Mouse (Mus musculus): ENCODE data around the gene Otub1. TPM values are rescaled to one million over a fixed set of nuclear protein-coding genes. Genes with fewer than 3 reads are reported as not detected.

Gene Otub1
- total and polyA plus RNA-seq, 2 experiments from 2014 or later, result 242 to 257 TPM

DNA sequence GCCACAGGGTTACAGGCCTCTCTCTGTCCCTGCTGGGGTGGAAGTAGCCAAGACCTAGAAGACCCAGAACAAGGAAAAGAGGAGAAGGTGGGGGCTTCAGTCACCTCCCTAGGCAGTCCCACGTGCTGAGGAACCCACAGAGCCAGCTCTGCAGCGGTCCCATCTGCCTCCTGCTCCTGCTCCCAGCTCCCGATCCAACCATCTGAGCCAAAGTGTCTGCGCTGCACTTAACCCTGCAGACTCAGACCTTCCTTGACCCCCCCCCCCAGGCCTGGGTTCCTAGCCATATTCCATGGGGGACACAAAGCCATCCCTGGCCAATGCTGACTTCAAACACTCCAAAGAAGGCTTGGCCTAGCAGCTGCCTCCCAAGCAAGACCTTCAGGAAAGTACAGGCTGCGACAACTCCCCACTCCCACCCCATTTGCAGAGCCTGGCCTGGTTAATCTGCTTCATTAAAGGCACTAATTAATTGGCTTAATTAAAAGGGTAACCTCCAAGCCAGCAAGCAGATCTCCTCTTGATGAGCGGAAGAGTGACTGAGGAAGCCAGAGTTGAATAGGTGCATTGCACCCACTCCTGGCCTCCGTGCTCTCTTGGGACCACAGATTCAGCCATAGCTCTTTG is 54.7 kb downstream of the Otub1 start:
- Histone ChIP-seq H3K4me3 (ENCODE audit: low read depth, low read length) (no peak overlapping the region), H3K9me3 (ENCODE audit: low read length) (no peaks in the 10 kb centered on the region), H3K4me2 (ENCODE audit: low read depth, low read length, poor library complexity, severe bottlenecking) (no peak overlapping the region), H3K27me3 (ENCODE audit: insufficient read depth, low read length) (no peaks in the 10 kb centered on the region), H3K9ac (replicated peaks; ENCODE audit: low read length, poor library complexity, severe bottlenecking) (no peak overlapping the region), H3K36me3 (ENCODE audit: insufficient read depth, low read length) (no peaks in the 10 kb centered on the region), H3K27ac (ENCODE audit: low read depth, low read length) (no peak overlapping the region), H3K4me1 (ENCODE audit: insufficient read depth, low read length) (no peaks in the 10 kb centered on the region; the same call in 1 of the 2 replicates)
- WGBS, result 77% methylated on average over 7 of the region's 7 CpGs
- no peak for TF ChIP-seq CTCF (IDR thresholded peaks at IDR 0.05)
- DNase-seq (ENCODE audit: low spot score) (no peak), ATAC-seq (ENCODE audit: low FRiP score) (no peak)

DNA sequence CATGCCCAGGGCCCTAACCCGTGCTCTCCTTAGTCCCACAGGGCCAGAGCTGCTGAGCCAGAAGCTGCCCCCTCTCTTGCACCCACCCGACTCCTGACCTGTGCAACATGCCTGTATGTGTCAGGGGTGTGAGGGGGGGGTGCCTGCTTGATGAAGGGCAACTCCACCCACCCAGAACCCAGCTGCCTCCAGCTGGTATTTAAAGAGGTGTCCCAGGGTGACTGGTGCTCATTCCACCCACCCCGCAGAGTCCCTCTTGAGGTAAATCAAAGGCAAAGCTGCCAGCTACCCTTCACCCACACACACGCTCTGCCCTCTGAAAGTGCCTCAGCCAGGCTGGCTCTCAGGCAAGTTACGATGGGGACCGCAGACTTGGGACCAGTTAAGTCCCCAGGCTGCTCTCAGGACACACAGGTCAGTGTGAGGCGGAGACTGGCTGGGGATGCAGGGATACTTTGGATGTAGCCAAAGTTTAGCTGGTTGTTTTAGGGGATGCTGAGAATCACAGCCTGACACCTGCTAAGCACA is 56.9 kb downstream of the Otub1 start:
- TF ChIP-seq CTCF (IDR thresholded peaks at IDR 0.05), result no peak

DNA sequence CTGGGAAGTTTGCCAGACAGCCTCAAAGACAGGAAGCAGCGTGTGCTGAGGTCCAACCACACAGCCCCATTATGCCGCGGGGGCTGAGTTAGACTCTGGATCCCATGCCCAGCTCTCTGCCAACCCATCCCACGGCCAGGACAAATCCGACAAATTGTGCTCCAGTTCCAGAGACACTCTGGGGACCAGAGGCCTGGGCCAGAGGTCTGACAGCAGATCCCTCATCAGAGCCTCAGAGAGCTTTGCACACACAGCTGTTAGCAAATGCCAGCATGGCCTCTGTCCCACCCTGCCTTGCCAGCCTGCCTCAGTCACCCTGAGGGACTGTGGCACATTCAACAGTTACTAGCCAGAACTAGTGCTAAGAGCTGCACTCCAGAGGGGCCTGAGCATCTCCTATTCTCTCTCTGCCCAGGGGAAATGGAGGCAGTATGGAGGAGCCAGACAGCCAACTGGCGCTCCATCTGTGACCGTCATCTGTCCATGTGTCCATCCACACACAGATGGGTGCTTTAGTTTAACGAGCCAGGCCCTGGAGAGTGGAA is 57.5 kb downstream of the Otub1 start:
- Histone ChIP-seq H3K9me3 (ENCODE audit: low read length) (no peaks in the 10 kb centered on the region), H3K36me3 (ENCODE audit: insufficient read depth, low read length) (no peaks in the 10 kb centered on the region), H3K4me2 (ENCODE audit: low read depth, low read length, poor library complexity, severe bottlenecking) (no peak overlapping the region), H3K27ac (ENCODE audit: low read depth, low read length) (no peak overlapping the region), H3K4me3 (ENCODE audit: low read depth, low read length) (no peak overlapping the region), H3K4me1 (ENCODE audit: insufficient read depth, low read length) (peaks cover 4% of the 10 kb centered on the region; the same call in 1 of the 2 replicates), H3K27me3 (ENCODE audit: insufficient read depth, low read length) (no peaks in the 10 kb centered on the region), H3K9ac (replicated peaks; ENCODE audit: low read length, poor library complexity, severe bottlenecking) (0 out of 2 replicates have a peak overlapping the region, but pooled peaks have one; percentile 29)
- WGBS, result 64% methylated on average over 8 of the region's 8 CpGs
- no peak for TF ChIP-seq CTCF (IDR thresholded peaks at IDR 0.05)
- DNase-seq (ENCODE audit: low spot score), result no peak
- ATAC-seq (ENCODE audit: low FRiP score), result no peak

More for the DNA sequence above, 56.9 kb downstream of the Otub1 start:
- Histone ChIP-seq H3K27ac (ENCODE audit: low read depth, low read length) (no peak overlapping the region), H3K27me3 (ENCODE audit: insufficient read depth, low read length) (no peaks in the 10 kb centered on the region), H3K4me3 (ENCODE audit: low read depth, low read length) (no peak overlapping the region), H3K36me3 (ENCODE audit: insufficient read depth, low read length) (no peaks in the 10 kb centered on the region), H3K4me2 (ENCODE audit: low read depth, low read length, poor library complexity, severe bottlenecking) (no peak overlapping the region), H3K4me1 (ENCODE audit: insufficient read depth, low read length) (no peaks in the 10 kb centered on the region; the same call in 1 of the 2 replicates), H3K9me3 (ENCODE audit: low read length) (no peaks in the 10 kb centered on the region), H3K9ac (replicated peaks; ENCODE audit: low read length, poor library complexity, severe bottlenecking) (0 out of 2 replicates have a peak overlapping the region, but pooled peaks have one; percentile 29)
- no peak for DNase-seq (ENCODE audit: low spot score)
- ATAC-seq (ENCODE audit: low FRiP score), result no peak
- WGBS, result 64% methylated on average over 7 of the region's 7 CpGs

Other genes with a start within 250 kb of the Otub1 start
- 137 and 150 TPM in 2 replicates for gene Ppp1r14b, start 231.3 kb downstream of the Otub1 start, total RNA-seq (2014; rRNA removed)
- 143 and 144 TPM in 2 replicates for gene Ppp1r14b, start 231.3 kb downstream of the Otub1 start, polyA plus RNA-seq (2015; fragmentation: Nextera tagmentation; extraction: Ambion mirVana)
- 14.7 and 16.6 TPM in 2 replicates for gene Plcb3, start 229.8 kb downstream of the Otub1 start, total RNA-seq (2014; rRNA removed)
- gene Plcb3, start 229.8 kb downstream of the Otub1 start, polyA plus RNA-seq (2015; fragmentation: Nextera tagmentation; extraction: Ambion mirVana), result 9.5 and 9.8 TPM in 2 replicates
- 24.9 and 29.3 TPM in 2 replicates for gene Fkbp2, start 225.8 kb downstream of the Otub1 start, total RNA-seq (2014; rRNA removed)
- gene Fkbp2, start 225.8 kb downstream of the Otub1 start, polyA plus RNA-seq (2015; fragmentation: Nextera tagmentation; extraction: Ambion mirVana), result 149 and 155 TPM in 2 replicates
- gene Vegfb, start 218.7 kb downstream of the Otub1 start, total RNA-seq (2014; rRNA removed), result 33.1 and 44.4 TPM in 2 replicates
- 77.7 and 83.2 TPM in 2 replicates for gene Vegfb, start 218.7 kb downstream of the Otub1 start, polyA plus RNA-seq (2015; fragmentation: Nextera tagmentation; extraction: Ambion mirVana)
- gene Dnajc4, start 213.7 kb downstream of the Otub1 start, total RNA-seq (2014; rRNA removed), result 14.9 and 31.2 TPM in 2 replicates
- 21.6 and 25.7 TPM in 2 replicates for gene Dnajc4, start 213.7 kb downstream of the Otub1 start, polyA plus RNA-seq (2015; fragmentation: Nextera tagmentation; extraction: Ambion mirVana)
- 12.8 and 19.6 TPM in 2 replicates for gene Nudt22, start 210.2 kb downstream of the Otub1 start, total RNA-seq (2014; rRNA removed)
- 17.8 and 22.0 TPM in 2 replicates for gene Nudt22, start 210.2 kb downstream of the Otub1 start, polyA plus RNA-seq (2015; fragmentation: Nextera tagmentation; extraction: Ambion mirVana)
- gene Trpt1, start 210.2 kb downstream of the Otub1 start, total RNA-seq (2014; rRNA removed), result 19.6 and 28.1 TPM in 2 replicates
- 19.8 and 23.4 TPM in 2 replicates for gene Trpt1, start 210.2 kb downstream of the Otub1 start, polyA plus RNA-seq (2015; fragmentation: Nextera tagmentation; extraction: Ambion mirVana)
- gene Fermt3, start 186.8 kb downstream of the Otub1 start, total RNA-seq (2014; rRNA removed), result 5.6 and 6.2 TPM in 2 replicates
- 3.0 and 3.4 TPM in 2 replicates for gene Fermt3, start 186.8 kb downstream of the Otub1 start, polyA plus RNA-seq (2015; fragmentation: Nextera tagmentation; extraction: Ambion mirVana)
- gene Stip1, start 166.3 kb downstream of the Otub1 start, total RNA-seq (2014; rRNA removed), result 97.0 and 101 TPM in 2 replicates
- gene Stip1, start 166.3 kb downstream of the Otub1 start, polyA plus RNA-seq (2015; fragmentation: Nextera tagmentation; extraction: Ambion mirVana), result 142 and 147 TPM in 2 replicates
- gene Macrod1, start 149.5 kb downstream of the Otub1 start, total RNA-seq (2014; rRNA removed), result 1.4 and 5.1 TPM in 2 replicates
- gene Macrod1, start 149.5 kb downstream of the Otub1 start, polyA plus RNA-seq (2015; fragmentation: Nextera tagmentation; extraction: Ambion mirVana), result 5.9 and 6.2 TPM in 2 replicates
- gene Flrt1, start 100.6 kb downstream of the Otub1 start, total RNA-seq (2014; rRNA removed), result 9.9 and 11.4 TPM in 2 replicates
- 9.8 and 11.9 TPM in 2 replicates for gene Flrt1, start 100.6 kb downstream of the Otub1 start, polyA plus RNA-seq (2015; fragmentation: Nextera tagmentation; extraction: Ambion mirVana)
- 1,114 and 1,471 TPM in 2 replicates for gene Cox8a, start 11.3 kb upstream of the Otub1 start, total RNA-seq (2014; rRNA removed)
- 1,645 and 1,756 TPM in 2 replicates for gene Cox8a, start 11.3 kb upstream of the Otub1 start, polyA plus RNA-seq (2015; fragmentation: Nextera tagmentation; extraction: Ambion mirVana)
- 58.3 and 62.5 TPM in 2 replicates for gene Naa40, start 34.9 kb upstream of the Otub1 start, total RNA-seq (2014; rRNA removed)
- 45.6 and 46.1 TPM in 2 replicates for gene Naa40, start 34.9 kb upstream of the Otub1 start, polyA plus RNA-seq (2015; fragmentation: Nextera tagmentation; extraction: Ambion mirVana)
- gene Rcor2, start 61.0 kb upstream of the Otub1 start, total RNA-seq (2014; rRNA removed), result 40.7 and 53.1 TPM in 2 replicates
- gene Rcor2, start 61.0 kb upstream of the Otub1 start, polyA plus RNA-seq (2015; fragmentation: Nextera tagmentation; extraction: Ambion mirVana), result 8.9 and 9.7 TPM in 2 replicates
- gene Mark2, start 135.5 kb upstream of the Otub1 start, total RNA-seq (2014; rRNA removed), result 41.2 and 49.1 TPM in 2 replicates
- gene Mark2, start 135.5 kb upstream of the Otub1 start, polyA plus RNA-seq (2015; fragmentation: Nextera tagmentation; extraction: Ambion mirVana), result 38.0 and 38.1 TPM in 2 replicates
- 35.2 and 38.8 TPM in 2 replicates for gene Spindoc, start 176.7 kb upstream of the Otub1 start, total RNA-seq (2014; rRNA removed)
- gene Spindoc, start 176.7 kb upstream of the Otub1 start, polyA plus RNA-seq (2015; fragmentation: Nextera tagmentation; extraction: Ambion mirVana), result 19.2 and 19.8 TPM in 2 replicates
- gene 2700081O15Rik, start 211.3 kb upstream of the Otub1 start, total RNA-seq (2014; rRNA removed), result 108 and 112 TPM in 2 replicates
- 7.6 and 8.1 TPM in 2 replicates for gene 2700081O15Rik, start 211.3 kb upstream of the Otub1 start, polyA plus RNA-seq (2015; fragmentation: Nextera tagmentation; extraction: Ambion mirVana)

Measured in midbrain, postnatal 0 days (tissue).